Mouse (Mus musculus) CH12.LX (cell line): Measurements from ENCODE around the gene 1810062G17Rik. TPM values are rescaled to one million over a fixed set of nuclear protein-coding genes. Genes with fewer than 3 reads are reported as not detected.

Experiments used
- DNase-seq: peaks from one replicate; pipeline ENCODE4 v3.0.0-alpha.2; 2013; ENCODE audit errors: extremely low read depth
- H3K27ac ChIP-seq: 2 replicates; pipeline ENCODE4 v1.5.1; 2012; ENCODE audit warnings: low read depth, mild to moderate bottlenecking, control low read depth, moderate library complexity; ENCODE audit not compliant: insufficient read depth
- H3K27me3 ChIP-seq: replicated peaks from 2 replicates; pipeline ENCODE3; 2012; ENCODE audit warnings: inconsistent platforms
- H3K36me3 ChIP-seq, 2 experiments: replicated peaks in 1 of 2; 2 replicates each; pipeline versions ENCODE3 to v1.6.1; 2012; ENCODE audit warnings: inconsistent platforms in 1 of 2, low read length in 1 of 2, mild to moderate bottlenecking in 1 of 2, mixed read lengths in 1 of 2, moderate library complexity in 1 of 2; ENCODE audit not compliant: control insufficient read depth in 1 of 2, insufficient read depth in 1 of 2
- H3K4me1 ChIP-seq, 2 experiments: 2 replicates each; pipeline ENCODE4 v1.6.1; 2012; ENCODE audit warnings: inconsistent platforms in 1 of 2, moderate library complexity in 1 of 2; ENCODE audit not compliant: insufficient read depth in 2 of 2, control insufficient read depth in 1 of 2
- H3K4me2 ChIP-seq: 2 replicates; pipeline ENCODE4 v1.6.1; 2012; ENCODE audit warnings: low read depth, mild to moderate bottlenecking, control low read depth; ENCODE audit not compliant: poor library complexity, insufficient read depth, severe bottlenecking
- H3K4me3 ChIP-seq, 3 experiments: fragments of 150-350 bp in 1 of 3; sonication (generic) in 1 of 3; replicated peaks in 1 of 3; 2 replicates each; pipeline versions ENCODE3 to v1.5.1; 2011 to 2012; ENCODE audit warnings: low read depth in 2 of 3, low read length in 2 of 3, mild to moderate bottlenecking in 2 of 3, moderate library complexity in 2 of 3, control low read depth in 1 of 3, improper control_type of control experiment in 1 of 3, inconsistent platforms in 1 of 3, mixed read lengths in 1 of 3; ENCODE audit not compliant: poor library complexity in 1 of 3
- H3K79me2 ChIP-seq: replicated peaks from 2 replicates; pipeline ENCODE4 v1.6.1; 2012; ENCODE audit warnings: mild to moderate bottlenecking, moderate library complexity; ENCODE audit not compliant: control insufficient read depth, poor library complexity, insufficient read depth, severe bottlenecking; ENCODE audit errors: extremely low read depth
- H3K9ac ChIP-seq: 2 replicates; pipeline ENCODE4 v1.6.1; 2012; ENCODE audit warnings: low read depth, mild to moderate bottlenecking, control low read depth, moderate library complexity; ENCODE audit not compliant: insufficient read depth
- H3K9me3 ChIP-seq: replicated peaks from 2 replicates; pipeline ENCODE3; 2012; ENCODE audit warnings: low read length, inconsistent platforms, mixed read lengths
- CHD1 ChIP-seq: IDR thresholded peaks from 2 replicates; pipeline ENCODE4 v1.6.1; 2012; ENCODE audit warnings: low read depth, low read length, improper control_type of control experiment, inconsistent platforms
- CTCF ChIP-seq, 2 experiments: IDR thresholded peaks in 1 of 2; conservative IDR thresholded peaks in 1 of 2; 2 replicates each; pipeline ENCODE4 v1.5.1; 2011 to 2012; ENCODE audit warnings: low read depth in 2 of 2, low read length in 2 of 2, improper control_type of control experiment in 1 of 2, inconsistent platforms in 1 of 2, mild to moderate bottlenecking in 1 of 2, moderate library complexity in 1 of 2
- E2F4 ChIP-seq: IDR thresholded peaks from 2 replicates; pipeline ENCODE4 v1.6.1; 2011; ENCODE audit warnings: low read depth, low read length, improper control_type of control experiment; ENCODE audit not compliant: insufficient replicate concordance
- ELF1 ChIP-seq: IDR thresholded peaks from 2 replicates; pipeline ENCODE4 v1.6.1; 2014; ENCODE audit warnings: low read depth, mild to moderate bottlenecking, inconsistent platforms, low read length, improper control_type of control experiment
- EP300 ChIP-seq: IDR thresholded peaks from 2 replicates; pipeline ENCODE4 v1.6.1; 2011; ENCODE audit warnings: low read length, improper control_type of control experiment
- GABPA ChIP-seq: IDR thresholded peaks from 2 replicates; pipeline ENCODE4 v1.6.1; 2012; ENCODE audit warnings: low read depth, low read length, improper control_type of control experiment, inconsistent platforms; ENCODE audit not compliant: insufficient replicate concordance
- HCFC1 ChIP-seq: IDR thresholded peaks from 2 replicates; pipeline ENCODE4 v1.6.1; 2012; ENCODE audit warnings: low read depth, mild to moderate bottlenecking, inconsistent platforms, low read length, improper control_type of control experiment
- IRF4 ChIP-seq: IDR thresholded peaks from 2 replicates; pipeline ENCODE4 v1.6.1; 2014; ENCODE audit warnings: low read depth, mild to moderate bottlenecking, inconsistent platforms, low read length, improper control_type of control experiment
- JUN ChIP-seq: IDR thresholded peaks from 2 replicates; pipeline ENCODE4 v1.6.1; 2011; ENCODE audit warnings: low read depth, mild to moderate bottlenecking, low read length, improper control_type of control experiment, moderate library complexity; ENCODE audit not compliant: insufficient read depth
- JUND ChIP-seq: conservative IDR thresholded peaks from 2 replicates; pipeline ENCODE4 v1.6.1; 2011; ENCODE audit warnings: low read depth, low read length, improper control_type of control experiment
- KAT2A ChIP-seq: IDR thresholded peaks from 2 replicates; pipeline ENCODE4 v1.6.1; 2012; ENCODE audit warnings: low read length, improper control_type of control experiment, inconsistent platforms; ENCODE audit not compliant: insufficient replicate concordance
- MAFK ChIP-seq: IDR thresholded peaks from 2 replicates; pipeline ENCODE4 v1.6.1; 2011; ENCODE audit warnings: low read length, improper control_type of control experiment; ENCODE audit not compliant: insufficient replicate concordance
- MAX ChIP-seq: IDR thresholded peaks from 2 replicates; pipeline ENCODE4 v1.6.1; 2011; ENCODE audit warnings: low read length, improper control_type of control experiment
- MEF2A ChIP-seq: IDR thresholded peaks from 2 replicates; pipeline ENCODE4 v1.6.1; 2014; ENCODE audit warnings: low read depth, mild to moderate bottlenecking, inconsistent platforms, low read length, improper control_type of control experiment, borderline replicate concordance
- MXI1 ChIP-seq: IDR thresholded peaks from 2 replicates; pipeline ENCODE4 v1.6.1; 2011; ENCODE audit warnings: mild to moderate bottlenecking, low read depth, low read length, improper control_type of control experiment
- NRF1 ChIP-seq: IDR thresholded peaks from 2 replicates; pipeline ENCODE4 v1.6.1; 2014; ENCODE audit warnings: low read depth, mild to moderate bottlenecking, inconsistent platforms, low read length, improper control_type of control experiment, moderate library complexity
- POLR2A ChIP-seq: IDR thresholded peaks from 2 replicates; pipeline ENCODE4 v1.6.1; 2011; ENCODE audit warnings: low read depth, mild to moderate bottlenecking, improper control_type of control experiment, low read length
- POLR2AphosphoS2 ChIP-seq: IDR thresholded peaks from 2 replicates; pipeline ENCODE4 v1.6.1; 2011; ENCODE audit warnings: low read depth, low read length, improper control_type of control experiment
- RAD21 ChIP-seq: IDR thresholded peaks from 2 replicates; pipeline ENCODE4 v1.6.1; 2011; ENCODE audit warnings: low read depth, mild to moderate bottlenecking, low read length, improper control_type of control experiment, moderate library complexity
- SMC3 ChIP-seq: IDR thresholded peaks from 2 replicates; pipeline ENCODE4 v1.6.1; 2011; ENCODE audit warnings: low read depth, low read length, improper control_type of control experiment
- ZC3H11A ChIP-seq: IDR thresholded peaks from 2 replicates; pipeline ENCODE4 v1.6.1; 2012; ENCODE audit warnings: low read depth, mild to moderate bottlenecking, inconsistent platforms, low read length, improper control_type of control experiment
- ZKSCAN1 ChIP-seq: IDR thresholded peaks from 2 replicates; pipeline ENCODE4 v1.6.1; 2012; ENCODE audit warnings: low read depth, inconsistent platforms, low read length, improper control_type of control experiment, borderline replicate concordance
- dilution Hi-C: fragments of 300-500 bp; cut with MboI; formaldehyde crosslinking; loops from 2 replicates; pipeline ENCODE4 v1.14.3; 2020; ENCODE audit warnings: low sequenced_read_pairs; ENCODE audit not compliant: extremely low pct_unique_long_range_greater_than_20kb, extremely low pct_ligation_motif_present
- in situ Hi-C: fragments of 300-500 bp; cut with MboI; formaldehyde crosslinking; loops from 3 replicates; pipeline ENCODE4 v1.14.3; 2019; ENCODE audit warnings: low sequenced_read_pairs, low pct_ligation_motif_present, low pct_unique_long_range_greater_than_20kb, mixed read lengths
- polyA plus RNA-seq: library from polyadenylated mRNA; unstranded; fragments of >175 nt; gene quantifications from 2 replicates; pipeline ENCODE4 v1.2.1, GENCODE M21; 2012; ENCODE audit warnings: low read depth; ENCODE audit not compliant: insufficient read length
- total RNA-seq, 2 experiments: library from RNA; depleted of rRNA; stranded (reverse); fragments of 300-350 nt in 1 of 2; fragments of >200 nt in 1 of 2; gene quantifications; 2 replicates each; pipeline ENCODE4 v1.2.3; 2012 to 2014

The 1810062G17Rik gene
- total and polyA plus RNA-seq, 3 experiments: 3.1 to 3.9 (median 3.3) TPM

- DNase-seq: no peak
- Histone ChIP-seq H3K4me1 (peaks cover 0 to 18% of the 10 kb centered on the region in 2 experiments; a peak in 2 of 4 replicates), H3K4me2 (no peak overlapping the region), H3K4me3 (no peak overlapping the region), H3K9ac (no peak overlapping the region), H3K36me3 (no peaks in the 10 kb centered on the region), H3K27me3 (no peaks in the 10 kb centered on the region)
- dilution Hi-C loops: no loop called here
- in situ Hi-C loops: loop anchor here (10.0 kb wide), 1 partner anchor 53 kb away; no protein-coding TSS in a partner anchor
- TF ChIP-seq MAFK: peak; percentile 90
- TF ChIP-seq IRF4: no peak
- TF ChIP-seq, all 38 proteins: peak for 1
- no peaks in the 10 kb centered on the region for H3K79me2 ChIP-seq
- no peak overlapping the region for H3K27ac ChIP-seq
- no peaks in the 10 kb centered on the region for H3K9me3 ChIP-seq
Observed at GRCm38 (mm10) chr3:36498224-36498623, 22.5 kb downstream of the 1810062G17Rik start.

DNA sequence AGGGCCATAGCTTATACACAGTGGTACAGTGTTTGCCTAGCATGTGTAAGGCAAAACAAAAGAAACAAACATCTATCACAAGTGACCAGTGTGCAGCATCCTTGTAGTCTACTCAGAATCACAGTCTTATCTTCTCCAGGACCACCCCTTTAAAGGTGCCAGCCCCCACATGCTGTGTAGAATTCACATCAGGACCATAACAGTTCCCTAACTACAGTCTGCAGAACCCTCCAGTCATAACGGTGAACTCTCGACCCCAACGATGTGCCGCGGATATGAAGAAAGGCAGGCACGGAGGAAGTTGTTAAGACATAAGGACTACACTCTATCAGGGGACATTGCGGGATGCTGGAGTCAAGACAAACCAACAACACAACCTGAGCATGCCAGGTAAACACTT, 23.7 kb downstream of the 1810062G17Rik start:
- H3K27me3 ChIP-seq: no peaks in the 10 kb centered on the region
- no peak overlapping the region for H3K27ac ChIP-seq
- dilution Hi-C loops (no loop called here), in situ Hi-C loops (loop anchor here (10.0 kb wide), 1 partner anchor 55 kb away; no protein-coding TSS in a partner anchor)
- no peak overlapping the region for H3K9ac ChIP-seq
- no peaks in the 10 kb centered on the region for H3K9me3 ChIP-seq
- DNase-seq: no peak
- no peaks in the 10 kb centered on the region for H3K36me3 ChIP-seq
- H3K4me1 ChIP-seq: peaks cover 0 to 17% of the 10 kb centered on the region in 2 experiments; a peak in 2 of 4 replicates
- no peak overlapping the region for H3K4me2 ChIP-seq
- H3K4me3 ChIP-seq: no peak overlapping the region
- no peak for TF ChIP-seq IRF4
- TF ChIP-seq KAT2A: no peak
- no peak for TF ChIP-seq MAX
- TF ChIP-seq SMC3: no peak
- H3K79me2 ChIP-seq: no peaks in the 10 kb centered on the region

DNA sequence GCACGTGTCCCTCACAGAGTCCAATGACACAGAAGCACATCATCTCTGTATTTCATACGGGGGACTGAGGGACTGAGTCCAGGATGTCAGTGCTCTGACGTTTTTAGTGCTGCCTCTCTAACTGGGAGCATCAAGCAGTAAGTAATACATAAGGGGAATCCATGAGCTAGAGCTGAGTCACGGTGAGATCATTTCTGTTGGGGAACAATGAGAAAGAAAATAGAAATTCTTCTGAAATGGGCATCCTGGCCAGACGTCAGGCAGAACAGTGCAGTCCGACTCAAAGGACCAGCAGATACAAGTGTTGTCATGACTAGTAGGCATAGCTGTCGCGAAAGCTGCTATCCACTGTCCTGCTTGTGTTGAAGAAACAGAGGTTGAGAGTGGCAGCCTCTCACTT, 25.2 kb downstream of the 1810062G17Rik start:
- Histone ChIP-seq H3K9ac (no peak overlapping the region), H3K9me3 (no peaks in the 10 kb centered on the region), H3K4me2 (no peak overlapping the region), H3K36me3 (no peaks in the 10 kb centered on the region), H3K27me3 (no peaks in the 10 kb centered on the region), H3K4me1 (peaks cover 3 to 6% of the 10 kb centered on the region in 2 experiments), H3K27ac (no peak overlapping the region)
- in situ Hi-C loops (no loop called here), dilution Hi-C loops (no loop called here)
- DNase-seq: no peak
- TF ChIP-seq HCFC1: no peak
- TF ChIP-seq ZC3H11A: no peak
- no peak for TF ChIP-seq RAD21
- TF ChIP-seq MAX: no peak
- no peak for TF ChIP-seq POLR2A
- TF ChIP-seq IRF4: no peak
- no peak for TF ChIP-seq EP300
- no peak for TF ChIP-seq ZKSCAN1
- TF ChIP-seq JUND: no peak
- no peak for TF ChIP-seq E2F4
- no peak for TF ChIP-seq GABPA
- TF ChIP-seq POLR2AphosphoS2: no peak
- no peak for TF ChIP-seq CTCF (conservative IDR thresholded peaks at IDR 0.05 in 1 of 2, IDR thresholded peaks at IDR 0.05 in 1 of 2; ENCODE audit: low read depth in 2 of 2, low read length in 2 of 2)
- TF ChIP-seq ELF1: no peak
- no peak for TF ChIP-seq JUN
- no peak for TF ChIP-seq MEF2A
- TF ChIP-seq CHD1: no peak
- no peak for TF ChIP-seq MXI1
- no peak for TF ChIP-seq NRF1
- TF ChIP-seq, all 38 proteins: peak for 0
- no peaks in the 10 kb centered on the region for H3K79me2 ChIP-seq
- H3K4me3 ChIP-seq: no peak overlapping the region
